Mouse (Mus musculus) intestine, postnatal 0 days (tissue): Measurements from ENCODE around the gene Ankrd40. TPM values are rescaled to one million over a fixed set of nuclear protein-coding genes. Genes with fewer than 3 reads are reported as not detected.

ENCODE experiments used
- ATAC-seq: fragments of 200-750 bp; cut with Nextera tagmentation; 2 replicates; pipeline ENCODE4 v1.8.0; 2017; ENCODE audit warnings: mild to moderate bottlenecking, moderate TSS enrichment, moderate library complexity
- H3K27ac ChIP-seq: fragments of 300-500 bp; sonication (generic); 2 replicates; pipeline ENCODE4 v1.5.1; 2014; ENCODE audit warnings: mild to moderate bottlenecking, low read depth, low read length, moderate library complexity
- H3K27me3 ChIP-seq: fragments of 300-500 bp; sonication (generic); replicated peaks from 2 replicates; pipeline ENCODE4 v1.6.1; 2014; ENCODE audit warnings: low read length, mixed read lengths; ENCODE audit not compliant: control insufficient read depth, insufficient read depth
- H3K36me3 ChIP-seq: fragments of 300-500 bp; sonication (generic); 2 replicates; pipeline ENCODE4 v1.6.1; 2014; ENCODE audit warnings: mild to moderate bottlenecking, moderate library complexity; ENCODE audit not compliant: control insufficient read depth, insufficient read depth
- H3K4me1 ChIP-seq: fragments of 300-500 bp; sonication (generic); replicated peaks from 2 replicates; pipeline ENCODE4 v1.6.1; 2014; ENCODE audit warnings: antibody characterized with exemption, low read length, mixed read lengths; ENCODE audit not compliant: control insufficient read depth, insufficient read depth
- H3K4me2 ChIP-seq: fragments of 300-500 bp; sonication (generic); replicated peaks from 2 replicates; pipeline ENCODE4 v1.6.1; 2014; ENCODE audit warnings: low read depth, mild to moderate bottlenecking, moderate library complexity
- H3K4me3 ChIP-seq: fragments of 300-500 bp; sonication (generic); 2 replicates; pipeline ENCODE4 v1.5.1; 2014; ENCODE audit warnings: low read depth, low read length
- H3K9ac ChIP-seq: fragments of 300-500 bp; sonication (generic); 2 replicates; pipeline ENCODE4 v1.6.1; 2014; ENCODE audit warnings: mild to moderate bottlenecking, low read depth, low read length
- H3K9me3 ChIP-seq: fragments of 300-500 bp; sonication (generic); 2 replicates; pipeline ENCODE4 v1.6.1; 2016; ENCODE audit warnings: mixed run types; ENCODE audit not compliant: control insufficient read depth
- CTCF ChIP-seq: sonication (generic); IDR thresholded peaks from 2 replicates; pipeline ENCODE4 v1.5.1; 2016; ENCODE audit warnings: low read depth, mild to moderate bottlenecking, control low read depth, antibody characterized with exemption, moderate library complexity
- WGBS: fragments of 180-500 bp; shearing (Covaris S2); extraction: QIAGEN DNeasy Blood & Tissue Kit; methylation state at CpG from one replicate; pipeline ENCODE4 v1.1.7; 2014; 5-methylcytosine and 5-hydroxymethylcytosine counted together
- polyA plus RNA-seq: library from polyadenylated mRNA; unstranded; fragments of >200 nt; fragmentation: Nextera tagmentation; extraction: Ambion mirVana; gene quantifications from 2 replicates; pipeline ENCODE4 v1.2.1, GENCODE M21; 2015

Gene Ankrd40
- polyA plus RNA-seq, 1 experiment from 2014 or later = 18.0 TPM

- Histone ChIP-seq H3K27me3 (no peaks in the 10 kb centered on the region), H3K4me3 (no peak overlapping the region), H3K9ac (no peak overlapping the region), H3K36me3 (no peaks in the 10 kb centered on the region), H3K27ac (peak overlapping the region; percentile 73), H3K4me1 (peaks cover 12% of the 10 kb centered on the region), H3K9me3 (no peaks in the 10 kb centered on the region), H3K4me2 (no peak overlapping the region; the same call in 1 of the 2 replicates)
- WGBS = 37% methylated on average over 6 of the region's 6 CpGs
- peak; percentile 85 for ATAC-seq
- TF ChIP-seq CTCF = no peak
Measured at GRCm38 (mm10) chr11:94389724-94390396, 62.1 kb downstream of the Ankrd40 start.

GRCm38 (mm10) chr11:94390825-94391224 lies 63.0 kb downstream of the Ankrd40 start:
- ATAC-seq = peak; percentile 44
- Histone ChIP-seq H3K27me3 (no peaks in the 10 kb centered on the region), H3K36me3 (no peaks in the 10 kb centered on the region), H3K9ac (no peak overlapping the region), H3K9me3 (no peaks in the 10 kb centered on the region), H3K4me1 (peaks cover 12% of the 10 kb centered on the region), H3K4me2 (peak overlapping the region; percentile 70; the same call in 1 of the 2 replicates), H3K4me3 (no peak overlapping the region), H3K27ac (peak overlapping the region; percentile 24; the same call in 1 of the 2 replicates)
- WGBS = 62% methylated on average over 6 of the region's 6 CpGs
- no peak for TF ChIP-seq CTCF

Other genes starting within 250 kb of the Ankrd40 start
- gene Tob1, start 116.5 kb upstream of the Ankrd40 start, polyA plus RNA-seq = 69.4 and 71.8 TPM in 2 replicates
- gene Wfikkn2, start 82.0 kb upstream of the Ankrd40 start, polyA plus RNA-seq = 0.50 and 0.66 TPM in 2 replicates
- 92.5 and 139 TPM in 2 replicates for gene Gm21885, start 46.1 kb upstream of the Ankrd40 start, polyA plus RNA-seq
- gene Luc7l3, start 6.0 kb upstream of the Ankrd40 start, polyA plus RNA-seq = 52.4 and 60.1 TPM in 2 replicates
- 3.2 and 3.9 TPM in 2 replicates for gene Abcc3, start 65.0 kb downstream of the Ankrd40 start, polyA plus RNA-seq
- 1.2 and 1.4 TPM in 2 replicates for gene Cacna1g, start 146.2 kb downstream of the Ankrd40 start, polyA plus RNA-seq
- gene Spata20, start 158.2 kb downstream of the Ankrd40 start, polyA plus RNA-seq = not detected in 2 replicates
- gene Epn3, start 172.0 kb downstream of the Ankrd40 start, polyA plus RNA-seq = 0.55 and 1.0 TPM in 2 replicates
- gene Mycbpap, start 193.7 kb downstream of the Ankrd40 start, polyA plus RNA-seq = 0.94 and 1.7 TPM in 2 replicates
- gene Rsad1, start 221.3 kb downstream of the Ankrd40 start, polyA plus RNA-seq = 1.2 and 1.8 TPM in 2 replicates
- gene Chad, start 237.0 kb downstream of the Ankrd40 start, polyA plus RNA-seq = 1.9 and 3.3 TPM in 2 replicates